Mouse (Mus musculus) C2C12 (cell line): Measurements from ENCODE around the gene Gp9. TPM values are rescaled to one million over a fixed set of nuclear protein-coding genes. Genes with fewer than 3 reads are reported as not detected.

Experiments
- H3K27me3 ChIP-seq: one replicate; pipeline ENCODE4 v1.6.1; 2011; ENCODE audit not compliant: control insufficient read depth, insufficient read depth, insufficient read length
- H3K36me3 ChIP-seq: one replicate; pipeline ENCODE4 v1.6.1; 2011; ENCODE audit not compliant: control insufficient read depth, insufficient read depth
- H3K4me3 ChIP-seq: one replicate; pipeline ENCODE4 v1.5.1; 2011; ENCODE audit warnings: mild to moderate bottlenecking, control low read depth; ENCODE audit not compliant: poor library complexity, insufficient read depth, severe bottlenecking
- H3K79me2 ChIP-seq: one replicate; pipeline ENCODE4 v1.6.1; 2011; ENCODE audit not compliant: control insufficient read depth, insufficient read depth
- H3K79me3 ChIP-seq: one replicate; pipeline ENCODE4 v1.6.1; 2011; ENCODE audit warnings: low read depth, control low read depth
- H3ac ChIP-seq: one replicate; pipeline ENCODE3; 2011; ENCODE audit warnings: low read depth; ENCODE audit not compliant: control insufficient read depth, insufficient read length
- CEBPB ChIP-seq: IDR thresholded peaks from one replicate; pipeline ENCODE4 v1.6.1; 2011; ENCODE audit warnings: low read depth, mild to moderate bottlenecking, control low read depth, moderate library complexity
- CTCF ChIP-seq: IDR thresholded peaks from one replicate; pipeline ENCODE4 v1.5.1; 2011; ENCODE audit not compliant: control insufficient read depth, insufficient read depth, insufficient read length
- FOSL1 ChIP-seq: IDR thresholded peaks from one replicate; pipeline ENCODE4 v1.8.0; 2011; ENCODE audit warnings: mild to moderate bottlenecking, low read length; ENCODE audit not compliant: poor library complexity, insufficient read depth, severe bottlenecking
- MAX ChIP-seq: IDR thresholded peaks from one replicate; pipeline ENCODE4 v1.6.1; 2011; ENCODE audit warnings: mild to moderate bottlenecking, control low read depth
- MYOD1 ChIP-seq: IDR thresholded peaks from one replicate; pipeline ENCODE4 v1.6.1; 2011; ENCODE audit warnings: low read depth; ENCODE audit not compliant: control insufficient read depth, insufficient read length
- MYOG ChIP-seq: IDR thresholded peaks from one replicate; pipeline ENCODE4 v1.6.1; 2011; ENCODE audit not compliant: control insufficient read depth, insufficient read length; ENCODE audit errors: extremely low read depth
- USF1 ChIP-seq: IDR thresholded peaks from one replicate; pipeline ENCODE4 v1.6.1; 2011; ENCODE audit warnings: low read depth, mild to moderate bottlenecking, control low read depth, moderate library complexity
- polyA plus RNA-seq: library from polyadenylated mRNA; unstranded; fragments of >200 nt; fragmentation: generic; extraction: Trizol; gene quantifications from one replicate; pipeline ENCODE4 v1.2.1, GENCODE M21; 2012; ENCODE audit warnings: missing spikeins

The Gp9 gene
- polyA plus RNA-seq, 1 experiment, result not detected

GRCm38 (mm10) chr6:87745301-87745700 lies 32.6 kb upstream of the Gp9 start:
- H3ac ChIP-seq, result no peak overlapping the region
- H3K36me3 ChIP-seq, result no peaks in the 10 kb centered on the region
- no peaks in the 10 kb centered on the region for H3K79me3 ChIP-seq
- H3K27me3 ChIP-seq, result no peaks in the 10 kb centered on the region
- no peak overlapping the region for H3K4me3 ChIP-seq
- no peaks in the 10 kb centered on the region for H3K79me2 ChIP-seq
- TF ChIP-seq CTCF, result no peak
- TF ChIP-seq USF1, result peak; percentile 55

- Histone ChIP-seq H3K79me3 (no peaks in the 10 kb centered on the region), H3ac (no peak overlapping the region), H3K4me3 (no peak overlapping the region), H3K79me2 (no peaks in the 10 kb centered on the region), H3K27me3 (no peaks in the 10 kb centered on the region), H3K36me3 (no peaks in the 10 kb centered on the region)
- TF ChIP-seq CEBPB (no peak), MYOG (no peak), FOSL1 (no peak), MAX (no peak), USF1 (no peak), CTCF (no peak), MYOD1 (no peak)
Observed at GRCm38 (mm10) chr6:87746059-87746458, 31.8 kb upstream of the Gp9 start.

GRCm38 (mm10) chr6:87746849-87747248 lies 31.0 kb upstream of the Gp9 start:
- H3K79me3 ChIP-seq, result no peaks in the 10 kb centered on the region
- no peak overlapping the region for H3ac ChIP-seq
- no peaks in the 10 kb centered on the region for H3K79me2 ChIP-seq
- peaks cover 5% of the 10 kb centered on the region for H3K27me3 ChIP-seq
- no peak overlapping the region for H3K4me3 ChIP-seq
- no peak for TF ChIP-seq MYOD1
- no peak for TF ChIP-seq USF1
- TF ChIP-seq MAX, result no peak
- no peak for TF ChIP-seq CEBPB
- no peak for TF ChIP-seq MYOG
- no peak for TF ChIP-seq FOSL1
- no peak for TF ChIP-seq CTCF
- no peaks in the 10 kb centered on the region for H3K36me3 ChIP-seq

- no peak for TF ChIP-seq USF1
- TF ChIP-seq MAX, result no peak
- TF ChIP-seq CTCF, result no peak
- no peak for TF ChIP-seq CEBPB
- no peak for TF ChIP-seq FOSL1
- TF ChIP-seq MYOD1, result no peak
- no peak for TF ChIP-seq MYOG
- Histone ChIP-seq H3K4me3 (no peak overlapping the region), H3K27me3 (peaks cover 8% of the 10 kb centered on the region), H3K79me3 (no peaks in the 10 kb centered on the region), H3K79me2 (no peaks in the 10 kb centered on the region), H3ac (no peak overlapping the region), H3K36me3 (no peaks in the 10 kb centered on the region)
Observed at GRCm38 (mm10) chr6:87748078-87748477, 29.8 kb upstream of the Gp9 start.

- no peaks in the 10 kb centered on the region for H3K79me2 ChIP-seq
- H3K79me3 ChIP-seq, result no peaks in the 10 kb centered on the region
- TF ChIP-seq MYOD1 (no peak), MAX (no peak), CTCF (no peak), FOSL1 (no peak), MYOG (no peak)
- H3K36me3 ChIP-seq, result no peaks in the 10 kb centered on the region
- H3K27me3 ChIP-seq, result peaks cover 8% of the 10 kb centered on the region
- no peak overlapping the region for H3ac ChIP-seq
- H3K4me3 ChIP-seq, result no peak overlapping the region
Observed at GRCm38 (mm10) chr6:87748531-87748930, 29.3 kb upstream of the Gp9 start.

- no peaks in the 10 kb centered on the region for H3K79me2 ChIP-seq
Observed at GRCm38 (mm10) chr6:87750184-87750910, 27.5 kb upstream of the Gp9 start.

More at GRCm38 (mm10) chr6:87750184-87750910, 27.5 kb upstream of the Gp9 start:
- peaks cover 8% of the 10 kb centered on the region for H3K27me3 ChIP-seq
- H3K36me3 ChIP-seq, result no peaks in the 10 kb centered on the region
- H3K4me3 ChIP-seq, result no peak overlapping the region
- TF ChIP-seq MAX (no peak), USF1 (no peak), CTCF (no peak), CEBPB (no peak), FOSL1 (no peak), MYOD1 (no peak), MYOG (no peak)
- no peak overlapping the region for H3ac ChIP-seq
- no peaks in the 10 kb centered on the region for H3K79me3 ChIP-seq
